Mouse (Mus musculus): ENCODE data around the gene Bin2.
"Not testable (repeated sequence)": the region's sequence is repeated elsewhere in the genome, so short reads cannot be mapped to it uniquely, and the experiment has no call there.

The Bin2 gene

GRCm38 (mm10) chr15:100641226-100641810, 28.0 kb downstream of the Bin2 start:
- peak; percentile 35 for DNase-seq

GRCm38 (mm10) chr15:100639972-100640750, 29.2 kb downstream of the Bin2 start:
- DNase-seq = no peak

GRCm38 (mm10) chr15:100637661-100638060, 31.7 kb downstream of the Bin2 start:
- peak; percentile 63 for DNase-seq

- DNase-seq = peak; percentile 88
These were observed 32.5 kb downstream of the Bin2 start, which contains the start of gene Smagp for GRCm38 (mm10) chr15:100636700-100637501. Gene Smagp (minus strand): TSS chr15:100636940.

GRCm38 (mm10) chr15:100635851-100636645, 33.3 kb downstream of the Bin2 start:
- DNase-seq = no peak

- DNase-seq = peak; percentile 23
These were observed 34.1 kb downstream of the Bin2 start for GRCm38 (mm10) chr15:100635239-100635638.

- DNase-seq = no peak
These were observed 36.0 kb downstream of the Bin2 start for GRCm38 (mm10) chr15:100633341-100633740.

GRCm38 (mm10) chr15:100632323-100632722, 37.0 kb downstream of the Bin2 start:
- no peak for DNase-seq

- DNase-seq = no peak
These were observed 37.7 kb downstream of the Bin2 start for GRCm38 (mm10) chr15:100631454-100632170.

- DNase-seq = no peak
These were observed 39.2 kb downstream of the Bin2 start for GRCm38 (mm10) chr15:100630126-100630525.

GRCm38 (mm10) chr15:100628797-100629196, 40.6 kb downstream of the Bin2 start:
- DNase-seq = no peak

- no peak for DNase-seq
These were observed 41.5 kb downstream of the Bin2 start for GRCm38 (mm10) chr15:100627774-100628370.

- no peak for DNase-seq
These were observed 42.1 kb downstream of the Bin2 start for GRCm38 (mm10) chr15:100627287-100627686.

- no peak for DNase-seq
These were observed 44.9 kb downstream of the Bin2 start for GRCm38 (mm10) chr15:100624435-100624834.

GRCm38 (mm10) chr15:100623754-100624153, 45.6 kb downstream of the Bin2 start:
- no peak for DNase-seq

GRCm38 (mm10) chr15:100622164-100622563, 47.2 kb downstream of the Bin2 start:
- DNase-seq = no peak

- not testable (repeated sequence) for DNase-seq
These were observed 47.7 kb downstream of the Bin2 start for GRCm38 (mm10) chr15:100621671-100622070.

- DNase-seq = no peak
These were observed 50.2 kb downstream of the Bin2 start for GRCm38 (mm10) chr15:100619200-100619599.

- no peak for DNase-seq
These were observed 53.1 kb downstream of the Bin2 start for GRCm38 (mm10) chr15:100616221-100616620.

- DNase-seq = peak; percentile 88
These were observed 53.5 kb downstream of the Bin2 start for GRCm38 (mm10) chr15:100615825-100616220.

- DNase-seq = peak; percentile 98
These were observed 54.1 kb downstream of the Bin2 start, which contains the start of gene Dazap2 for GRCm38 (mm10) chr15:100614996-100615824. Gene Dazap2 (plus strand): TSS chr15:100615349.

Data from kidney, adult 18-20 months (tissue).